Mouse (Mus musculus): Measurements from ENCODE around the gene Siva1.

- TF ChIP-seq CTCF (conservative IDR thresholded peaks at IDR 0.05; ENCODE audit: low read length) (peak; percentile 80), NANOG (IDR thresholded peaks at IDR 0.05; ENCODE audit: borderline replicate concordance, low read length) (no peak)
Observed at GRCm38 (mm10) chr12:112617898-112618380, 26.5 kb upstream of the Siva1 start.

All from E14TG2a.4 (cell line).